Mouse (Mus musculus): ENCODE results near the gene Tpo.

Gene Tpo

GRCm38 (mm10) chr12:30076316-30076715 is 56.1 kb downstream of the Tpo start:
- DNase-seq (ENCODE audit: low read depth, low spot score), result no peak

GRCm38 (mm10) chr12:30069321-30069720 is 63.1 kb downstream of the Tpo start:
- DNase-seq (ENCODE audit: low read depth, low spot score), result no peak

GRCm38 (mm10) chr12:30067806-30068205 is 64.6 kb downstream of the Tpo start:
- DNase-seq (ENCODE audit: low read depth, low spot score), result no peak

- DNase-seq (ENCODE audit: low read depth, low spot score), result no peak
These were observed 70.3 kb downstream of the Tpo start for GRCm38 (mm10) chr12:30062118-30062505.

- DNase-seq (ENCODE audit: low read depth, low spot score), result no peak
These were observed 70.8 kb downstream of the Tpo start for GRCm38 (mm10) chr12:30061503-30062117.

- DNase-seq (ENCODE audit: low read depth, low spot score), result no peak
These were observed 74.4 kb downstream of the Tpo start for GRCm38 (mm10) chr12:30058044-30058443.

- DNase-seq (ENCODE audit: low read depth, low spot score), result no peak
These were observed 77.5 kb downstream of the Tpo start for GRCm38 (mm10) chr12:30054761-30055540.

- DNase-seq (ENCODE audit: low read depth, low spot score), result no peak
These were observed 82.2 kb downstream of the Tpo start for GRCm38 (mm10) chr12:30050235-30050634.

GRCm38 (mm10) chr12:30049818-30050217 is 82.6 kb downstream of the Tpo start:
- DNase-seq (ENCODE audit: low read depth, low spot score), result no peak

GRCm38 (mm10) chr12:30048848-30049247 is 83.6 kb downstream of the Tpo start:
- no peak for DNase-seq (ENCODE audit: low read depth, low spot score)

GRCm38 (mm10) chr12:30040150-30040549 is 92.3 kb downstream of the Tpo start:
- no peak for DNase-seq (ENCODE audit: low read depth, low spot score)

GRCm38 (mm10) chr12:30039565-30039964 is 92.9 kb downstream of the Tpo start:
- no peak for DNase-seq (ENCODE audit: low read depth, low spot score)

GRCm38 (mm10) chr12:30036569-30037055 is 95.8 kb downstream of the Tpo start:
- DNase-seq (ENCODE audit: low read depth, low spot score), result no peak

GRCm38 (mm10) chr12:30035841-30036568 is 96.4 kb downstream of the Tpo start:
- no peak for DNase-seq (ENCODE audit: low read depth, low spot score)

GRCm38 (mm10) chr12:30035406-30035805 is 97.0 kb downstream of the Tpo start:
- no peak for DNase-seq (ENCODE audit: low read depth, low spot score)

GRCm38 (mm10) chr12:30034681-30035080 is 97.7 kb downstream of the Tpo start:
- no peak for DNase-seq (ENCODE audit: low read depth, low spot score)

GRCm38 (mm10) chr12:30030571-30030970 is 101.9 kb downstream of the Tpo start:
- DNase-seq (ENCODE audit: low read depth, low spot score), result no peak

- DNase-seq (ENCODE audit: low read depth, low spot score), result no peak
These were observed 103.3 kb downstream of the Tpo start for GRCm38 (mm10) chr12:30029111-30029510.

- DNase-seq (ENCODE audit: low read depth, low spot score), result no peak
These were observed 104.6 kb downstream of the Tpo start for GRCm38 (mm10) chr12:30027721-30028340.

GRCm38 (mm10) chr12:30024264-30024825 is 108.1 kb downstream of the Tpo start:
- no peak for DNase-seq (ENCODE audit: low read depth, low spot score)

GRCm38 (mm10) chr12:30023491-30023890 is 108.9 kb downstream of the Tpo start:
- no peak for DNase-seq (ENCODE audit: low read depth, low spot score)

- DNase-seq (ENCODE audit: low read depth, low spot score), result no peak
These were observed 112.0 kb downstream of the Tpo start for GRCm38 (mm10) chr12:30020447-30020846.

All from CD4-positive helper T cell, adult 2 months (primary cell).